Mouse (Mus musculus): Measurements from ENCODE around the gene Tma7. TPM values are rescaled to one million over a fixed set of nuclear protein-coding genes. Genes with fewer than 3 reads are reported as not detected.
A peak's percentile ranks its signal among the peaks of the same experiment; 100 is the strongest.

Tma7 gene
- polyA plus RNA-seq, 1 experiment from 2014 or later, result 793 TPM

GRCm38 (mm10) chr9:109114871-109115270 lies 32.5 kb upstream of the Tma7 start:
- DNase-seq (ENCODE audit: extremely low spot score, low spot score), result no peak
- Histone ChIP-seq H3K36me3 (replicated peaks) (peaks cover 100% of the 10 kb centered on the region), H3K4me3 (no peak overlapping the region), H3K9me3 (no peaks in the 10 kb centered on the region), H3K27ac (no peak overlapping the region), H3K4me1 (no peaks in the 10 kb centered on the region), H3K27me3 (ENCODE audit: poor library complexity, severe bottlenecking) (no peaks in the 10 kb centered on the region)
- 81% methylated on average over 7 of the region's 7 CpGs for WGBS

GRCm38 (mm10) chr9:109114276-109114675 lies 31.9 kb upstream of the Tma7 start:
- no peaks in the 10 kb centered on the region for H3K9me3 ChIP-seq
- peaks cover 100% of the 10 kb centered on the region for H3K36me3 ChIP-seq (replicated peaks)
- H3K27ac ChIP-seq, result no peak overlapping the region
- WGBS, result 94% methylated on average over 11 of the region's 11 CpGs
- H3K27me3 ChIP-seq (ENCODE audit: poor library complexity, severe bottlenecking), result no peaks in the 10 kb centered on the region
- H3K4me1 ChIP-seq, result no peaks in the 10 kb centered on the region
- no peak for DNase-seq (ENCODE audit: extremely low spot score, low spot score)
- H3K4me3 ChIP-seq, result no peak overlapping the region

- Histone ChIP-seq H3K4me1 (no peaks in the 10 kb centered on the region), H3K27ac (no peak overlapping the region), H3K27me3 (ENCODE audit: poor library complexity, severe bottlenecking) (no peaks in the 10 kb centered on the region), H3K9me3 (no peaks in the 10 kb centered on the region), H3K4me3 (no peak overlapping the region), H3K36me3 (replicated peaks) (peaks cover 100% of the 10 kb centered on the region)
- DNase-seq (ENCODE audit: extremely low spot score, low spot score), result no peak
- 90% methylated on average over 8 of the region's 8 CpGs for whole genome bisulfite sequencing
Observed at GRCm38 (mm10) chr9:109113331-109113730, 30.9 kb upstream of the Tma7 start.

- 92% methylated on average over 9 of the region's 9 CpGs for WGBS
Observed at GRCm38 (mm10) chr9:109111591-109111990, 29.2 kb upstream of the Tma7 start.

GRCm38 (mm10) chr9:109111101-109111500 lies 28.7 kb upstream of the Tma7 start:
- Histone ChIP-seq H3K36me3 (replicated peaks) (peaks cover 100% of the 10 kb centered on the region), H3K4me3 (no peak overlapping the region), H3K27me3 (ENCODE audit: poor library complexity, severe bottlenecking) (no peaks in the 10 kb centered on the region), H3K27ac (no peak overlapping the region), H3K4me1 (no peaks in the 10 kb centered on the region), H3K9me3 (no peaks in the 10 kb centered on the region)
- no peak for DNase-seq (ENCODE audit: extremely low spot score, low spot score)
- 90% methylated on average over 4 of the region's 4 CpGs for WGBS

More at GRCm38 (mm10) chr9:109111591-109111990, 29.2 kb upstream of the Tma7 start:
- peaks cover 100% of the 10 kb centered on the region for H3K36me3 ChIP-seq (replicated peaks)
- no peaks in the 10 kb centered on the region for H3K27me3 ChIP-seq (ENCODE audit: poor library complexity, severe bottlenecking)
- no peak overlapping the region for H3K27ac ChIP-seq
- H3K4me3 ChIP-seq, result no peak overlapping the region
- no peak for DNase-seq (ENCODE audit: extremely low spot score, low spot score)
- H3K4me1 ChIP-seq, result no peaks in the 10 kb centered on the region
- no peaks in the 10 kb centered on the region for H3K9me3 ChIP-seq

GRCm38 (mm10) chr9:109110240-109110639 lies 27.9 kb upstream of the Tma7 start:
- Histone ChIP-seq H3K27me3 (ENCODE audit: poor library complexity, severe bottlenecking) (no peaks in the 10 kb centered on the region), H3K4me3 (no peak overlapping the region), H3K36me3 (replicated peaks) (peaks cover 100% of the 10 kb centered on the region), H3K27ac (no peak overlapping the region), H3K4me1 (no peaks in the 10 kb centered on the region), H3K9me3 (no peaks in the 10 kb centered on the region)
- WGBS, result 95% methylated on average over 11 of the region's 11 CpGs
- DNase-seq (ENCODE audit: extremely low spot score, low spot score), result no peak

GRCm38 (mm10) chr9:109107341-109107740 lies 25.0 kb upstream of the Tma7 start:
- Histone ChIP-seq H3K27ac (no peak overlapping the region), H3K9me3 (no peaks in the 10 kb centered on the region), H3K4me3 (no peak overlapping the region), H3K27me3 (ENCODE audit: poor library complexity, severe bottlenecking) (no peaks in the 10 kb centered on the region), H3K4me1 (peaks cover 6% of the 10 kb centered on the region; the same call in 1 of the 2 replicates), H3K36me3 (replicated peaks) (peaks cover 100% of the 10 kb centered on the region)
- WGBS, result 98% methylated on average over 4 of the region's 6 CpGs
- DNase-seq (ENCODE audit: extremely low spot score, low spot score), result no peak

GRCm38 (mm10) chr9:109105648-109106047 lies 23.3 kb upstream of the Tma7 start:
- no peak overlapping the region for H3K27ac ChIP-seq
- WGBS, result 94% methylated on average over 12 of the region's 12 CpGs
- DNase-seq (ENCODE audit: extremely low spot score, low spot score), result no peak

GRCm38 (mm10) chr9:109105011-109105410 lies 22.6 kb upstream of the Tma7 start:
- WGBS, result 91% methylated on average over 12 of the region's 12 CpGs

More at GRCm38 (mm10) chr9:109105648-109106047, 23.3 kb upstream of the Tma7 start:
- no peaks in the 10 kb centered on the region for H3K27me3 ChIP-seq (ENCODE audit: poor library complexity, severe bottlenecking)
- peaks cover 6% of the 10 kb centered on the region; the same call in 1 of the 2 replicates for H3K4me1 ChIP-seq
- peaks cover 100% of the 10 kb centered on the region for H3K36me3 ChIP-seq (replicated peaks)
- no peak overlapping the region for H3K4me3 ChIP-seq
- no peaks in the 10 kb centered on the region for H3K9me3 ChIP-seq

GRCm38 (mm10) chr9:109104083-109104482 lies 21.7 kb upstream of the Tma7 start:
- WGBS, result 93% methylated on average over 9 of the region's 9 CpGs
- Histone ChIP-seq H3K4me3 (no peak overlapping the region), H3K9me3 (no peaks in the 10 kb centered on the region), H3K4me1 (peaks cover 9% of the 10 kb centered on the region), H3K36me3 (replicated peaks) (peaks cover 100% of the 10 kb centered on the region), H3K27ac (peak overlapping the region; percentile 5; the same call in 1 of the 2 replicates), H3K27me3 (ENCODE audit: poor library complexity, severe bottlenecking) (no peaks in the 10 kb centered on the region)
- DNase-seq (ENCODE audit: extremely low spot score, low spot score), result no peak

More at GRCm38 (mm10) chr9:109105011-109105410, 22.6 kb upstream of the Tma7 start:
- peaks cover 100% of the 10 kb centered on the region for H3K36me3 ChIP-seq (replicated peaks)
- H3K9me3 ChIP-seq, result no peaks in the 10 kb centered on the region
- no peak overlapping the region for H3K4me3 ChIP-seq
- no peak for DNase-seq (ENCODE audit: extremely low spot score, low spot score)
- peaks cover 6% of the 10 kb centered on the region; the same call in 1 of the 2 replicates for H3K4me1 ChIP-seq
- H3K27me3 ChIP-seq (ENCODE audit: poor library complexity, severe bottlenecking), result no peaks in the 10 kb centered on the region
- H3K27ac ChIP-seq, result no peak overlapping the region

GRCm38 (mm10) chr9:109103250-109103649 lies 20.9 kb upstream of the Tma7 start:
- H3K27ac ChIP-seq, result no peak overlapping the region
- DNase-seq (ENCODE audit: extremely low spot score, low spot score), result no peak
- H3K4me1 ChIP-seq, result peaks cover 17% of the 10 kb centered on the region
- WGBS, result 88% methylated on average over 7 of the region's 7 CpGs
- H3K9me3 ChIP-seq, result no peaks in the 10 kb centered on the region
- no peak overlapping the region for H3K4me3 ChIP-seq
- no peaks in the 10 kb centered on the region for H3K27me3 ChIP-seq (ENCODE audit: poor library complexity, severe bottlenecking)
- H3K36me3 ChIP-seq (replicated peaks), result peaks cover 96% of the 10 kb centered on the region

- H3K27ac ChIP-seq, result no peak overlapping the region
- 92% methylated on average over 3 of the region's 3 CpGs for WGBS
Observed at GRCm38 (mm10) chr9:109102541-109102940, 20.2 kb upstream of the Tma7 start.

GRCm38 (mm10) chr9:109101933-109102445 lies 19.6 kb upstream of the Tma7 start:
- Histone ChIP-seq H3K9me3 (no peaks in the 10 kb centered on the region), H3K4me3 (no peak overlapping the region), H3K4me1 (peaks cover 30% of the 10 kb centered on the region), H3K27me3 (ENCODE audit: poor library complexity, severe bottlenecking) (no peaks in the 10 kb centered on the region), H3K27ac (no peak overlapping the region), H3K36me3 (replicated peaks) (peaks cover 89% of the 10 kb centered on the region)
- 89% methylated on average over 5 of the region's 5 CpGs for WGBS
- DNase-seq (ENCODE audit: extremely low spot score, low spot score), result no peak

More at GRCm38 (mm10) chr9:109102541-109102940, 20.2 kb upstream of the Tma7 start:
- peaks cover 95% of the 10 kb centered on the region for H3K36me3 ChIP-seq (replicated peaks)
- no peak overlapping the region for H3K4me3 ChIP-seq
- H3K4me1 ChIP-seq, result peaks cover 24% of the 10 kb centered on the region
- H3K9me3 ChIP-seq, result no peaks in the 10 kb centered on the region
- H3K27me3 ChIP-seq (ENCODE audit: poor library complexity, severe bottlenecking), result no peaks in the 10 kb centered on the region
- no peak for DNase-seq (ENCODE audit: extremely low spot score, low spot score)

Data from forebrain, embryonic 10.5 days (tissue).